Mouse (Mus musculus): ENCODE measurements at regions not wholly inside any gene's neighbourhood (a gene's known extent, or its start where the extent isn't known, plus 50 kb on each side); places are given as distances from the start of the nearest gene placed in this dataset.

- DNase-seq (ENCODE audit: low spot score in 2 of 2) = no peak
Observed at GRCm38 (mm10) chr3:74787741-74788140, 377.1 kb downstream of the Zbbx start.

DNA sequence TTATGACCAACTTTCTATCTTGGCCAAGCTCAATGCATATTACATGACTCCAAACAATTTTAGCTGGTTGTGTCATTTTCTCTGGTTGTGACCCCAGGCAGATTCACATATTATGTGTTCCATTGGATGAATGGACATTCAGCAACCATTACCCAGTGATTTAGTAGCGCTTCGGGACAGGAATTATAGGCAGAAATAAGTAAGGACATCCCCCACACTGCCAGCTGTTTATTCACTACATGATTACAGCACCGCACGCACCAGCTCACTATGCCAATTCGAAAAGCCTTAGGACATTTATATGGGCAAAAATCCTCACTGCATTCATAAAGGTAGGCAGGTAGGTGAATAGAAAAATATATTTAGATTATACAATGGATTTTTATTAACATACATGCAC, 386.5 kb downstream of the Zbbx start:
- no peak for DNase-seq (ENCODE audit: low spot score in 2 of 2)

- DNase-seq (ENCODE audit: low spot score in 2 of 2) = peak in 1 of 2 experiments; percentile 5
Observed at GRCm38 (mm10) chr3:74742123-74742522, 422.7 kb downstream of the Zbbx start.

DNA sequence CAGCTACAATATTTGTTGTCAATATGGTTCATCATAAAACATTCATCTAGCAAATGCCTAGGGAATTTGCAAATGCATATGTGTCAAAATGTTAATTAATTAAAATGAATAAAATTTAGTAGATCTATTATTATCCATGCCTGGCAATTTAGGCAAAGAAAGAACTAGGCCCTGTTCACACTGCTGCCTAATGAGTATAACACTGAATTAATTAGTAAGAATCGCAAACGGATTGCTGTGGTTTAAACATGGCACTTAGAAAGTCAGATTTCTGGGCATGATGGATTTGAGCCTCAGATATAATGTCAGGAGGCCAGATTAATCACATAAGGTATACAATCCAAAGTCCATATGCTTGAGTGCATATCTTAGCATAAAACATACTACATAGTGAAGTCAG, 425.1 kb downstream of the Zbbx start:
- DNase-seq (ENCODE audit: low spot score in 2 of 2) = no peak

All from frontal cortex, postnatal 36 days (tissue).